Mouse (Mus musculus) intestine, postnatal 0 days (tissue): ENCODE measurements at regions not wholly inside any gene's neighbourhood (a gene's known extent, or its start where the extent isn't known, plus 50 kb on each side); places are given as distances from the start of the nearest gene placed in this dataset.
A peak's percentile ranks its signal among the peaks of the same experiment; 100 is the strongest.

ENCODE experiments used
- ATAC-seq: fragments of 200-750 bp; cut with Nextera tagmentation; 2 replicates; pipeline ENCODE4 v1.8.0; 2017; ENCODE audit warnings: mild to moderate bottlenecking, moderate TSS enrichment, moderate library complexity
- H3K27ac ChIP-seq: fragments of 300-500 bp; sonication (generic); 2 replicates; pipeline ENCODE4 v1.5.1; 2014; ENCODE audit warnings: mild to moderate bottlenecking, low read depth, low read length, moderate library complexity
- H3K27me3 ChIP-seq: fragments of 300-500 bp; sonication (generic); replicated peaks from 2 replicates; pipeline ENCODE4 v1.6.1; 2014; ENCODE audit warnings: low read length, mixed read lengths; ENCODE audit not compliant: control insufficient read depth, insufficient read depth
- H3K36me3 ChIP-seq: fragments of 300-500 bp; sonication (generic); 2 replicates; pipeline ENCODE4 v1.6.1; 2014; ENCODE audit warnings: mild to moderate bottlenecking, moderate library complexity; ENCODE audit not compliant: control insufficient read depth, insufficient read depth
- H3K4me1 ChIP-seq: fragments of 300-500 bp; sonication (generic); replicated peaks from 2 replicates; pipeline ENCODE4 v1.6.1; 2014; ENCODE audit warnings: antibody characterized with exemption, low read length, mixed read lengths; ENCODE audit not compliant: control insufficient read depth, insufficient read depth
- H3K4me2 ChIP-seq: fragments of 300-500 bp; sonication (generic); replicated peaks from 2 replicates; pipeline ENCODE4 v1.6.1; 2014; ENCODE audit warnings: low read depth, mild to moderate bottlenecking, moderate library complexity
- H3K4me3 ChIP-seq: fragments of 300-500 bp; sonication (generic); 2 replicates; pipeline ENCODE4 v1.5.1; 2014; ENCODE audit warnings: low read depth, low read length
- H3K9ac ChIP-seq: fragments of 300-500 bp; sonication (generic); 2 replicates; pipeline ENCODE4 v1.6.1; 2014; ENCODE audit warnings: mild to moderate bottlenecking, low read depth, low read length
- H3K9me3 ChIP-seq: fragments of 300-500 bp; sonication (generic); 2 replicates; pipeline ENCODE4 v1.6.1; 2016; ENCODE audit warnings: mixed run types; ENCODE audit not compliant: control insufficient read depth
- CTCF ChIP-seq: sonication (generic); IDR thresholded peaks from 2 replicates; pipeline ENCODE4 v1.5.1; 2016; ENCODE audit warnings: low read depth, mild to moderate bottlenecking, control low read depth, antibody characterized with exemption, moderate library complexity
- WGBS: fragments of 180-500 bp; shearing (Covaris S2); extraction: QIAGEN DNeasy Blood & Tissue Kit; methylation state at CpG from one replicate; pipeline ENCODE4 v1.1.7; 2014; 5-methylcytosine and 5-hydroxymethylcytosine counted together

GRCm38 (mm10) chr10:118666009-118666408 lies 204.0 kb downstream of the Dyrk2 start:
- 68% methylated on average over 3 of the region's 3 CpGs for WGBS
- Histone ChIP-seq H3K27ac (no peak overlapping the region), H3K4me1 (no peaks in the 10 kb centered on the region), H3K9me3 (no peaks in the 10 kb centered on the region), H3K9ac (no peak overlapping the region), H3K27me3 (no peaks in the 10 kb centered on the region), H3K4me3 (no peak overlapping the region), H3K4me2 (no peak overlapping the region), H3K36me3 (no peaks in the 10 kb centered on the region)
- ATAC-seq: no peak
- TF ChIP-seq CTCF: no peak

- no peak overlapping the region for H3K4me3 ChIP-seq
- no peak overlapping the region for H3K9ac ChIP-seq
- no peaks in the 10 kb centered on the region for H3K9me3 ChIP-seq
- peak; percentile 61; the same call in 1 of the 2 replicates for ATAC-seq
- 42% methylated on average over 18 of the region's 18 CpGs for WGBS
- TF ChIP-seq CTCF: peak; percentile 57
- no peak overlapping the region for H3K27ac ChIP-seq
- peaks cover 4% of the 10 kb centered on the region; the same call in 1 of the 2 replicates for H3K4me1 ChIP-seq
- H3K4me2 ChIP-seq: peak overlapping the region; percentile 27
- H3K27me3 ChIP-seq: no peaks in the 10 kb centered on the region
- no peaks in the 10 kb centered on the region for H3K36me3 ChIP-seq
These were observed 194.1 kb downstream of the Dyrk2 start for GRCm38 (mm10) chr10:118675816-118676465.

- ATAC-seq: no peak
- no peak overlapping the region for H3K4me2 ChIP-seq
- H3K27me3 ChIP-seq: no peaks in the 10 kb centered on the region
These were observed 191.1 kb downstream of the Dyrk2 start for GRCm38 (mm10) chr10:118678750-118679418.

GRCm38 (mm10) chr10:118679507-118679906 lies 190.5 kb downstream of the Dyrk2 start:
- no peak for ATAC-seq
- TF ChIP-seq CTCF: no peak

More at GRCm38 (mm10) chr10:118678750-118679418, 191.1 kb downstream of the Dyrk2 start:
- peaks cover 4% of the 10 kb centered on the region; the same call in 1 of the 2 replicates for H3K4me1 ChIP-seq
- no peaks in the 10 kb centered on the region for H3K9me3 ChIP-seq
- WGBS: 72% methylated on average over 12 of the region's 12 CpGs
- H3K27ac ChIP-seq: no peak overlapping the region
- no peaks in the 10 kb centered on the region for H3K36me3 ChIP-seq
- no peak for TF ChIP-seq CTCF
- no peak overlapping the region for H3K9ac ChIP-seq
- no peak overlapping the region for H3K4me3 ChIP-seq

GRCm38 (mm10) chr10:118680896-118681295 lies 189.1 kb downstream of the Dyrk2 start:
- Histone ChIP-seq H3K4me2 (no peak overlapping the region), H3K4me3 (no peak overlapping the region)
- WGBS: 82% methylated on average over 6 of the region's 6 CpGs

More at GRCm38 (mm10) chr10:118679507-118679906, 190.5 kb downstream of the Dyrk2 start:
- Histone ChIP-seq H3K36me3 (no peaks in the 10 kb centered on the region), H3K4me1 (peaks cover 4% of the 10 kb centered on the region; the same call in 1 of the 2 replicates), H3K4me3 (no peak overlapping the region), H3K27ac (no peak overlapping the region), H3K27me3 (no peaks in the 10 kb centered on the region), H3K4me2 (no peak overlapping the region), H3K9ac (no peak overlapping the region), H3K9me3 (no peaks in the 10 kb centered on the region)
- 73% methylated on average over 5 of the region's 5 CpGs for WGBS

GRCm38 (mm10) chr10:118683356-118683755 lies 186.7 kb downstream of the Dyrk2 start:
- Histone ChIP-seq H3K9ac (no peak overlapping the region), H3K9me3 (no peaks in the 10 kb centered on the region), H3K4me1 (no peaks in the 10 kb centered on the region), H3K27me3 (no peaks in the 10 kb centered on the region), H3K4me3 (no peak overlapping the region), H3K27ac (no peak overlapping the region), H3K36me3 (no peaks in the 10 kb centered on the region), H3K4me2 (no peak overlapping the region)
- WGBS: 71% methylated on average over 9 of the region's 9 CpGs
- ATAC-seq: no peak
- TF ChIP-seq CTCF: no peak

More at GRCm38 (mm10) chr10:118680896-118681295, 189.1 kb downstream of the Dyrk2 start:
- Histone ChIP-seq H3K9me3 (no peaks in the 10 kb centered on the region), H3K9ac (no peak overlapping the region), H3K27ac (no peak overlapping the region), H3K4me1 (peaks cover 4% of the 10 kb centered on the region; the same call in 1 of the 2 replicates), H3K27me3 (no peaks in the 10 kb centered on the region), H3K36me3 (no peaks in the 10 kb centered on the region)
- no peak for ATAC-seq
- no peak for TF ChIP-seq CTCF
